Mouse (Mus musculus) megakaryocyte, adult 5-6 weeks (primary cell): ENCODE results near the gene Vmn1r195. TPM values are rescaled to one million over a fixed set of nuclear protein-coding genes. Genes with fewer than 3 reads are reported as not detected.
"Not testable (repeated sequence)": the region's sequence is repeated elsewhere in the genome, so short reads cannot be mapped to it uniquely, and the experiment has no call there.

Experiments used
- ATAC-seq: 2 replicates; pipeline ENCODE4 v1.8.0; 2016; ENCODE audit warnings: mild to moderate bottlenecking, inconsistent platforms; ENCODE audit not compliant: poor library complexity, severe bottlenecking
- total RNA-seq, 2 experiments: library from RNA; stranded (forward) in 1 of 2; stranded (reverse) in 1 of 2; fragments of 153-499, 151-499 nt in 1 of 2; fragments of 221-1000, 200-1000 nt in 1 of 2; gene quantifications; 2 replicates each; pipeline versions ENCODE4 v1.2.3 to v1.2.4; 2015 to 2017

Gene Vmn1r195
- total RNA-seq (2015) (not detected in 2 replicates), total RNA-seq (2017) (not detected in 2 replicates)

- ATAC-seq: not testable (repeated sequence)
Measured at GRCm38 (mm10) chr13:22270222-22270621, at the start of gene Vmn1r195. TSS of gene Vmn1r195 (plus strand) at chr13:22270522.

DNA sequence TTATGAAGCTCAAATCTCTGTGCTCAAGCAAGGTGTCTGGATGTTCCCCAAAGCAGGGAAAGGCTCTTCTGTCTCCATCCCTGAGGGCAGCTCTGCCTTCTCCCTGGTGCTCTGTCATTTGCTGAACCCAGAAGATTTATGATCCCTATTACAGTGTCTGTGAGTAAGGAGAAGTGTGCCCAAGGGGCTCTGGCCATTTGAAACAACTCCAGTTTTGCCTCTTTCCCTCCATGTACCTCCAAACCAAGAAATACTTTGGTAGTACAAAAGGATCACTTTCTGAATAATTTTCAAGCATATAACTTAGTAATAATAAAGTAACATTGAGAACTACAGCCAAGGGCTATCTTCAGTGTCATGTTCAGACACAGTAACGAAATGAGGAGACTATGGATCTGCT is 47.3 kb upstream of the Vmn1r195 start, which contains the start of gene Vmn1r193:
Gene Vmn1r193 (minus strand): TSS at position 101 of the 400 bp plus-strand sequence.
- not testable (repeated sequence) for ATAC-seq

GRCm38 (mm10) chr13:22243915-22244314 is 26.4 kb upstream of the Vmn1r195 start, which contains the start of gene Vmn1r194:
TSS of gene Vmn1r194 (plus strand) at chr13:22244215.
- no peak for ATAC-seq

- ATAC-seq: no peak
Measured at GRCm38 (mm10) chr13:22271721-22272120, 1.4 kb downstream of the Vmn1r195 start.

- no peak for ATAC-seq
Measured at GRCm38 (mm10) chr13:22284578-22284977, 14.3 kb downstream of the Vmn1r195 start.

- no peak for ATAC-seq
Measured at GRCm38 (mm10) chr13:22289620-22290019, 19.3 kb downstream of the Vmn1r195 start, which contains the start of gene Vmn1r196. TSS of gene Vmn1r196 (plus strand) at chr13:22289920.

DNA sequence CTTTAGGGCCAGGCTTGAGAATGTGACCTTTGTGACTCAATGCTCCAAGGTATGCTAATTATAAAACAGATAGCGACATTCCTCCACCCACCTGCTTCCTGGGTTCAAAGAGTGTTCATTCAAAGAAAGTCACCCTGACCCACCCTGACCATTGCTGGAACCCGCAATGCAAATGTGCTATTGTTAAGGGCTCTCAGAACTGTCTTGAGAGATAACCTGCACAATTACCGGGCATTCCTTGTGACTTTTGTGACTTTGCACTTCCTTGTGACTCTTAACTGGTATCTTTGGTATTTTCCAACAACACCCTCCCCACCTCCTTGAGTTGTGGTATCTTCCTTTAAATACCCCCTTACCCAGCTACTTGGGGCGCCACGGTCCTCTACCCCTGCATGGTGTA is 37.8 kb downstream of the Vmn1r195 start:
- ATAC-seq: not testable (repeated sequence)

DNA sequence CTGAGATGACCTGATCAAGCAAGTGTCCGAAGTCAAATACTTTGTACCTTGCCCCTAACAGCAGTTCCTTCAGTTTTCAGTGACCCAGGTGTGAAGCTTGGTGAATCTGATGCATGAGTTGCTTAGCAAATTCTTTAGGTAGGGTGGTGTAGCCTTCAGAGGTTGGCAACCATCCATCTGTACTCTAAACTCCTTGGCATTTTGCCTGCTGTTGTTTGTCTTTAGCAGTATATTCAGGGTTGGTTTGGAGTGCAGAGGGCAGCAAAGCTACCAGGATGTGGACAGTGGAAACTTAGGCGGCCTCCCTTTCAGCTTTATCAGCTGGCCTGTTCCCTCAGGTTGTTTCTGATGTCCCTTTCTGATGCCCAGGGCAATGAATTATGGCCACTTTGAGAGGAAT is 45.0 kb downstream of the Vmn1r195 start:
- no peak for ATAC-seq

DNA sequence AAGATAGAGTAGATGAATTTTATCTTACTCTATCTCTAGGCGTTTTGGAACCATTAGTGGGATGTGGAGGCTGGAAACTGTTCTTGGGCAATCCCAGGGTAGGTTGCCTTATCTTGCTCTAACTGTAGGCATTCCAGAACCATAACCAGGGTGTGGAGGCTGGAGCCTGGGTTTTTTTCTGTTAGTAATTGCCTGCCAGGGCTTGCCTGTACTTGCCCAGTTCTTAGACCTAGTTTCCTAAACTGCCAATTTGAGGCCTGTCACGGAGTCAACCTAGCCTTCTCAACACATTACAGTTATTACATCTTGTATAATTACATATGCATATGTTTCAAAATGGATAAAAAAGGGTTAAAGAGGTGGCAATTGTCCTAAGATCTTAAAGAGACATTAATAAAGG is 47.0 kb downstream of the Vmn1r195 start:
- no peak for ATAC-seq

DNA sequence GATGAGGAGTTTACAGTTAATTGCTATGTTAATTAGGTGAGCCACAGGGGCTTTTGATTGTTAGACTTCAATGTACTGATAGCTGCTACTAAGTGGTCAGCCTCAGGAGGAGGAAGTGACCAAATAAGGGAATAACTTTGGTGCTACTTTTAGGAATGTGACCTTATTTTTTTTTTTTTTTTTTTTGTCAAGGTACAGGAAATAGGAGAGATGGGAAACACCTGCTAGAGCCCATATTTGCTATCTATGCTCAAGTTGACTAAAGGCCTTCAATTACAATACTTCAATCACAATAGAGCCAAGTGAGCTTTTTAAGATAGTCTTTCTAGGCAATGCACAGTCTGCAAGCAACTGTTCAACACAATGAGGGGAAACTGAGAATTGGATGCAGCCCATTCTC is 49.8 kb downstream of the Vmn1r195 start:
- no peak for ATAC-seq

- ATAC-seq: no peak
Measured at GRCm38 (mm10) chr13:22324289-22324688, 54.0 kb downstream of the Vmn1r195 start, which contains the start of gene Vmn1r197. TSS of gene Vmn1r197 (plus strand) at chr13:22324589.

Other genes with a start within 250 kb of the Vmn1r195 start
- gene Hist1h2ah, start 235.0 kb upstream of the Vmn1r195 start, total RNA-seq (2015): 0.91 and 1.1 TPM in 2 replicates
- gene Hist1h2ah, start 235.0 kb upstream of the Vmn1r195 start, total RNA-seq (2017): 48.2 and 145 TPM in 2 replicates
- gene Hist1h2bk, start 234.7 kb upstream of the Vmn1r195 start, total RNA-seq (2015): 78.9 and 108 TPM in 2 replicates
- gene Hist1h2bk, start 234.7 kb upstream of the Vmn1r195 start, total RNA-seq (2017): 1,539 and 1,747 TPM in 2 replicates
- 34.9 and 43.5 TPM in 2 replicates for gene Hist1h4i, start 229.2 kb upstream of the Vmn1r195 start, total RNA-seq (2015)
- gene Hist1h4i, start 229.2 kb upstream of the Vmn1r195 start, total RNA-seq (2017): 115 and 127 TPM in 2 replicates
- gene Hist1h2ag, start 227.6 kb upstream of the Vmn1r195 start, total RNA-seq (2015): 43.5 and 58.5 TPM in 2 replicates
- 942 and 986 TPM in 2 replicates for gene Hist1h2ag, start 227.6 kb upstream of the Vmn1r195 start, total RNA-seq (2017)
- gene Hist1h2bj, start 227.3 kb upstream of the Vmn1r195 start, total RNA-seq (2015): 57.4 and 58.7 TPM in 2 replicates
- 645 and 753 TPM in 2 replicates for gene Hist1h2bj, start 227.3 kb upstream of the Vmn1r195 start, total RNA-seq (2017)
- not detected in 2 replicates for gene Vmn1r188, start 186.1 kb upstream of the Vmn1r195 start, total RNA-seq (2015)
- gene Vmn1r188, start 186.1 kb upstream of the Vmn1r195 start, total RNA-seq (2017): not detected in 2 replicates
- gene Vmn1r189, start 164.7 kb upstream of the Vmn1r195 start, total RNA-seq (2015): not detected in 2 replicates
- gene Vmn1r189, start 164.7 kb upstream of the Vmn1r195 start, total RNA-seq (2017): not detected in 2 replicates
- gene Vmn1r191, start 86.6 kb upstream of the Vmn1r195 start, total RNA-seq (2015): not detected in 2 replicates
- gene Vmn1r191, start 86.6 kb upstream of the Vmn1r195 start, total RNA-seq (2017): not detected in 2 replicates
- not detected in 2 replicates for gene Vmn1r192, start 79.4 kb upstream of the Vmn1r195 start, total RNA-seq (2015)
- 0.04 TPM in 1 of 2 replicates, not detected in the other for gene Vmn1r192, start 79.4 kb upstream of the Vmn1r195 start, total RNA-seq (2017)
- not detected in 2 replicates for gene Vmn1r193, start 47.4 kb upstream of the Vmn1r195 start, total RNA-seq (2015)
- gene Vmn1r193, start 47.4 kb upstream of the Vmn1r195 start, total RNA-seq (2017): not detected in 2 replicates
- gene Vmn1r194, start 26.3 kb upstream of the Vmn1r195 start, total RNA-seq (2015): not detected in 2 replicates
- gene Vmn1r194, start 26.3 kb upstream of the Vmn1r195 start, total RNA-seq (2017): not detected in 2 replicates
- gene Vmn1r196, start 19.4 kb downstream of the Vmn1r195 start, total RNA-seq (2015): not detected in 2 replicates
- gene Vmn1r196, start 19.4 kb downstream of the Vmn1r195 start, total RNA-seq (2017): not detected in 2 replicates
- gene Vmn1r197, start 54.1 kb downstream of the Vmn1r195 start, total RNA-seq (2015): not detected in 2 replicates
- gene Vmn1r197, start 54.1 kb downstream of the Vmn1r195 start, total RNA-seq (2017): not detected in 2 replicates
- gene Vmn1r198, start 79.8 kb downstream of the Vmn1r195 start, total RNA-seq (2015): not detected in 2 replicates
- gene Vmn1r198, start 79.8 kb downstream of the Vmn1r195 start, total RNA-seq (2017): under 0.01 TPM in 1 of 2 replicates, not detected in the other
- not detected in 2 replicates for gene Vmn1r199, start 109.3 kb downstream of the Vmn1r195 start, total RNA-seq (2015)
- gene Vmn1r199, start 109.3 kb downstream of the Vmn1r195 start, total RNA-seq (2017): not detected in 2 replicates
- gene Vmn1r200, start 119.9 kb downstream of the Vmn1r195 start, total RNA-seq (2015): not detected in 2 replicates
- gene Vmn1r200, start 119.9 kb downstream of the Vmn1r195 start, total RNA-seq (2017): 0.04 TPM in 1 of 2 replicates, not detected in the other
- not detected in 2 replicates for gene Vmn1r201, start 201.4 kb downstream of the Vmn1r195 start, total RNA-seq (2015)
- gene Vmn1r201, start 201.4 kb downstream of the Vmn1r195 start, total RNA-seq (2017): not detected in 2 replicates
- gene Vmn1r202, start 234.9 kb downstream of the Vmn1r195 start, total RNA-seq (2015): not detected in 2 replicates
- not detected in 2 replicates for gene Vmn1r202, start 234.9 kb downstream of the Vmn1r195 start, total RNA-seq (2017)
- 0.02 TPM in 1 of 2 replicates, not detected in the other for gene Vmn1r203, start 247.6 kb downstream of the Vmn1r195 start, total RNA-seq (2015)
- gene Vmn1r203, start 247.6 kb downstream of the Vmn1r195 start, total RNA-seq (2017): 0.11 TPM in 1 of 2 replicates, not detected in the other